Mouse (Mus musculus) WW6 (cell line): ENCODE results near the gene Col18a1.

Experiments
- DNase-seq: peaks from one replicate; pipeline ENCODE4 v3.0.0-alpha.2; 2013; ENCODE audit warnings: low read depth, low spot score

The Col18a1 gene

DNA sequence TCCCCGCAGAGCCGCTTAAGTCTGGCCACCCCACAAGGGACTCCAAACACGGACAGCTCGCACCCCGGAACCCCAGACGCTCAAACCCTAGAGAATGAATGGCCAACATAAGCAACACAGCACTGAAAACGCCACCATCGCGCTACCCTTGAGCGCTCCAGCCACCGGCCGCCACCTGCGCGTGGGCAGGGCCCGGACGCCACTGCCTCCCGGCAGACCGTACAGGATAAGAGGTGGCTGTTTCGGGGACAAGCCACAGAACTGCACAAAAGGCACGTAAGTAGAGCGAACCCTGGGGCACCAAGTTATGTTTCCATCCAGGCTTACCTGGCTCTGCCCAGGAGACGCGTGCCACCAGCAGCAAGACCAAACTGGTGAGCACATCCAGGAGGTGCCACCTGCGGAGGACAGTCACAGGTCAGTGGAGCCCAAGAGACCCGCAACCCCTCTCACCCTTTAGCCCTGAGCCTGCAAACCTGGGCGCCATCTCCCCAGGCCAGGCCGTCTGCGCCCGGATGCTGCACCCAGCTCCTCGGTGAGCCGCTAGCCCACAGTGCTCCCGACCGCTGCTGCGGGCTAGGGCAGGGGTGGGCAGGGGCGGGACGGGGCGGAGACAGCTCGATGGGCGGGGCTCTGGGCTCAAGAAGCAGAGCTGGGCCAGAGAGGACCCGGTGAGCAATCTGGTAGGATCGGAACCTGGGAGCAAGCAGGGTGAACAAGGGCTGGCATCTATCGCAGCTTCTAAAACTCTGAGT is at the start of gene Col18a1:
Gene Col18a1, minus strand, starts transcription at position 586 of the 755 bp plus-strand sequence.
- DNase-seq: peak; percentile 54

DNA sequence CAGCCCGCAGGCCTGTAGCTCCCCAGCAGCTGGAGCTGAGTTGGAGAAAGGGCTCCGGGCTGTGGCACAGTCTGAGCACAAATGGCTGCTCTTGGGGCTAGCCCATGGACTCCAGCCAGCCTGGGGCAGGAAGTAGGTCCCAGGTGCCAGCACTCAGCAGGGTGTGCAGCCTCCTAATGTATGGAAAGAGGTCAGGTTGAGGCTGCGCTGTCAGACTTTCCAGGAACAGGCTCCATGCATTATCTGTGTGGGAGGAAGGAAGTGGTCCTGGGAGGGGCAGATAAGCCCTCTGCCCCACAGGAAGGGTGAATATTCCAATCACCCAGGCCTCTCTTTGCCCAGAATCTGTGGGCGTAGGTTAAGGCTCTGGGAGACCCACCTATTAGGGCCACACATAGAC is 49.3 kb upstream of the Col18a1 start:
- no peak for DNase-seq

DNA sequence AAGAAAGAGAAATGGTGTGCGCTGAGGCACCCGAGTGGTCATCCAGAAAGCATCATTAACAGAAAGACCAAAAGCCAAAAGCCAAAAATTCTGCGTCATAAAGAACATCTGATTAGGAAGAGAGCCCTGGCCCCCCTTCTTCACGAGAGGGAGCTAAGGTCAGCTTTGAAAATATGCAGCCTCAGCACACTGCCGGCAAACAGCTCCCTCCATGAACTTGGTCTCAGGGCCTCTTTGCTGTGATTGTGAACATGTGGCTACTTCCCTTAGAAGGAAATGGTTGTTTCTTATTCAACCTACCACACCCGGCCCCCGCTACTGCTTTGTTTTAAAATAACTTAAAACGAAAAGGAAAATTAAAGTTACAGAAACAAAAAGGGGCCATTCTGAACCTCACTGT is 48.2 kb upstream of the Col18a1 start:
- no peak for DNase-seq

DNA sequence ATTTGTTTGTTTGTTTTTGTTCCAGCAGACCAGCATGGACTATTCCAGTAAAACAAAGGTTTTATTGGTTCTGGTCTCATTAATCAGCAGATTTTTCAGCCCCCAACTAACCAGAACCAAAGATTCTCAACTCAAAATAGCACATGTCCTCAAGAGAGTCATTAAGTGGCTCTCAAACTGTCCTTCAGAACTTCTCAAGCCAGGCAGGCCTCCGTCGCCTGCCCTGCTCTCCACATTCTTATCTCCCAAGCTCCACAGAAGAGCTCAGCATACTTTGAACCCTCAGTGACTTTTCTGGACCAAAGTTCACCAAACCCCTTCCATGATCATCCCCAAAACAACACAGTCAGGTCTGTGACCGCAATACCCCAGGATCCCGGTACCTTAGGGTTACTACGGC is 47.1 kb upstream of the Col18a1 start:
- no peak for DNase-seq

DNA sequence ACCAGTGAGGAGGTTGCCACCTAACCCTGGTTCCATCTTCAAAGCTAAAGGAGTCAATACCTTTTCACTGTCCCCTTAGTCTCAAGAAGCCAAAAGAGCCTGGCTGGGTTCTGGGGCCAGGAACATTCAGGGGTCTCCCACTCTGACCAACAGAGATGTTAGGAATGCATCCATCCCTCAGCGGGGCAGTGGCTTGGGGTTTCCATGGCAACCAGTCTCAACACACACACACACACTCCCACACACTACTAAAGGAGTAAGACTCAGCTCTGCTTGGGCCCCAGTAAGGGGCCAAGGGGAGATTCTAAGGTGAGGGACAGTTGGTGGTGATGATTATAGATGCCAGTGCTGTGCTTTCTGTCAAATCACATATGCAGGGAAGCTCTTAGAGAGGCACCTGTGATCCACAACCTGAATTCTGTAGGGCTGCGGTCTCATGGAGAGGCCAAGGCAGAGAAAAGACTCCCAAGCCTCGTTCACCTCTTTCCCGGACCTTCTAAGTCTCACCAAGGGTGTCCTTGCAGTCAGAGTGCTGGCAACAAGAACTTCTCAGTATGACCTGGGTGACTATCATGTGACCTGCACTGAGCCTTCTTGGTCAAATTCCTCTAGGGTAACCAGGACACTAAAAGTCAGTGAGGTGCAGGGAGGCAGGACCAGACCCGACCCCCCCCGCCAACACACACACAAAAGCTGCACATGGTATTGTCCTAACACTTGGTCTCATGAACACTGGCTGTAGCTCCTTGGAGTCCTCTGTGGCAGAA is 46.2 kb upstream of the Col18a1 start:
- DNase-seq: no peak

DNA sequence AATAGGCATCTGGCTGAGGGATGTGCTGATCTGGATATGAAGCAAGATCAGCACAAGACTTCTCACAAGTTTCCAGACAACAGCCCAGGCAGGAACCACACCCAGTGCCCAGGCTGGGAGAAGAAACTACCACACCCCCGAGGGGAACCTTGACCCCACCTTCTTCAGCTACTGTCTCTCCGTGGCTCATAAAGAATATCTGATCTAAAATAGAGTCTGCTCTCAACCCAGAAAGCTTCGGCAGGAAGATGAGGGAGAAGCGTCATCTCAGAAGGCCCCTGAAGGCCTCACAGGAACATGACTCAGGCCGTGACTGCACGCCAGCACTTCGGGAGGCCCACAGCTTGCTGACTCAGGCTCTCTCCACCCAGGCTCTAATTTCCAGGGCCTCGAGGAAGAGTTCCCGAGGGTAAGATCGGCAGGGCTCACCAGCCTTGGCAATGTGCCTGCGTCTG is 44.8 kb upstream of the Col18a1 start:
- no peak for DNase-seq

DNA sequence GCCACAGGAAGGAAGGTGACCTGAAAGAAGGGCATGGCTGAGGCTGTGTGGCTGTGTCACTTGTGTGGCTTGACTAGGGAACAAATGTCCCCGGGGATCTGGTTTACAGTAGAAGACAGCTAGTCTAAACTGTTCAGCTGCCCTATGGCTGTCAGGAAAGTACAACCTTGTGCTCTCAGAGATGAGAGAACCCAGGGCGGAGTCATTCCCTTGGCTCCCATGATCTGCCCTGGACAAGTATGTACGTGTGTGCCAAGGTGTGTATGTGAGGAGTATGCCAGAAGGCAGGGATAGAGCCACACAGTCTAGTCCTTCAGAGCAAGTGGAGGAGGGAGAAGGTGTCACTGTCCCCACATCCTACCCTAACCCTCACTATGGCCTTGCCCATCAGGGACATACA is 44.3 kb upstream of the Col18a1 start:
- no peak for DNase-seq

DNA sequence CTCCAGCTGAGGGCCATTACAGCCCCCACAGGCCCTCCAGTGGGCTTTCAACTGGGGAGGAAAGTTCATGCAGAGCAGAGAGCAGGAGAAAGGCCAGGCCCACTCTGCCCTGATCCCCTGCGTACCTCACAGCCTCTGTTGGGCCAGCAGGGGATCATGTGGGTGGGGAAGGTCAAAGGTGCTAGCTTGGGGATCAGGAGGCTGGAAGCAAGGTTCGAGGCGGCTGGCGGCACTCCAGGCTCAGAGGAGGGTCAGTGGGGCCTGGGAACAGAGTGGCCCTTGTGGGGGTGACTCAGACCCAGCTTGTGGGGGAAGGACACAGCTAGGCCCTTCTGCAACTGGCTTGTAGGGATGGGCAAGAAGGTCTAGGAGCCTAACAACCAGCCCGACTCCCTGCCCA is 42.9 kb upstream of the Col18a1 start:
- DNase-seq: no peak

DNA sequence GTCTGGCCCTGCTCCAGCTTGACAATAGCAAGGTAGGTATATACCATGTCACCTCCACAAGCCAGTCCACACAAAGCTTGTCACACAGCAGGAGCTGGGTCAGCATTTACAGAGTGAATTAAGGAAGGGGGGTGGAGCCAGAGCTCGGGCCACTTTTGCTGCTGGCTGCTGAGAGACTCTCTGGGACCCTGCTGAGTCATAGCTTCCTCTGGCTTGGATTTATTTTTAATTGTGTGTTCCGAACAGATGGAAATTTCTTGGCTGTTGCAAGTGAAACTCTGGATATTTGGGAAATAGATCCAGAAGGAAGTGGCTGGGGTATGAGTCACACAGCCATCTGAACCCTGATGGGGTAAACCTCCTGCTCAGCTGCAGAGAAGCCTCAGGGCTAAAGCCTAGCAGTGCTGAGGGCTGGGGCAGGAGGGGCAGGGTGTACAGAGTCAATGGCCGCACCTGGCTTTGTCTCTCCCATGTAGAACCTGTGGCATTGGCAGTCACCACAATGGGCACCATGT is 40.3 kb upstream of the Col18a1 start:
- no peak for DNase-seq

DNA sequence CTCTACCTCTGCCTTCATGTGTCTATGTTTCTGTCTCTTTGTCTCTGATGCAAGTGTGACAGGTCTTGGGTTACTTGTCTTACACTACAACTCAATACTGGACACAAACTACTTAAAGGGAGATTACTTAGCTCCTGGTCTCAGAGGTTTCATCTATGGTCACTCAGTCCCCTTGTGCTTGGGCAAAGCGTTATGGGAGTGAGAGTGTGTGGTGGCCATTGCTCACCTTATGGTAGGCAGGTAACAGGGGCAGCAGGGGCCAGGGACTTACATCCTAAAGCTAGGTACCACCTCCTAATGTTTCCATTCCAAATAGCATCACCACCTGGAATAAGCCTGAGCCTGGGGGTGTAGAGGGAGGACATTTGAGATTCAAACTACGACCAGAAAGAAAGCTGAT is 39.8 kb upstream of the Col18a1 start:
- no peak for DNase-seq

DNA sequence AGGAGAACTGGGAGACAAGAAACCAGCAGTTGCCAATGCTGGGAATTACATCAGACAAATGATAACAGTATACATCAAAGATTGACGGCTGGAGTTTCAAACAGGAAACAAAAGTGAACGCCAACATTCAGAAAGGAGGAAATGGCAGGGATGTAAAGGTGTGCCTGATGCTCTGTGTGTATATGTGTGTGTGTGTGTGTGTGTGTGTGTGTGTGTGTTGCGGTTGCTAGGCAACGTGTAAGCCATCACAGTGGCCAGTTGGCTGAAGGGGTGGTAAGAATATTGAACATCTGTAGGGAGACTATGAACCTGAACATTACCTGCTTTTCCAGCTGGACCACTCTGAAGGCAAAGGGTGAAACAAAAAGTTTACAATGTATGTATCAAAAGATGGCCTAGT is 37.6 kb upstream of the Col18a1 start:
- DNase-seq: no peak

DNA sequence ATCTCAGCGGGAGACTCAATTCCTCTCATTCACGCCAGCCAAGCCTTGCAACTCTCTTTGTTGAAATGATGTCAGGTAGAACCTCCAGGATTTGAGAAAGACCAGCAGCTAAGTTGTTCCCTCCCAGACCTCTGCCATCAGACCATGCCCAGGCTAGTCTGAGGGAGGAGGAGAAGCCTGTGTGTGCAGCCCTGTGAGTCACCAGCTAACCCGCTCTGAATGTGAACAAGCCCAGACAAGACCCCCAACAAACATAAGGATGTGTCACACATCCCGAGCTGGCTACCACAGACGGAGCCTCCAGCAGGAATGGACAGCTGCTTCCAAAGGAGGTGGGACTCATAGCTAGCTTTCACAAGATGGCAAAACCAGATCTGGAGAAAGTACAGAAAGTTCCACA is 35.6 kb upstream of the Col18a1 start:
- no peak for DNase-seq

DNA sequence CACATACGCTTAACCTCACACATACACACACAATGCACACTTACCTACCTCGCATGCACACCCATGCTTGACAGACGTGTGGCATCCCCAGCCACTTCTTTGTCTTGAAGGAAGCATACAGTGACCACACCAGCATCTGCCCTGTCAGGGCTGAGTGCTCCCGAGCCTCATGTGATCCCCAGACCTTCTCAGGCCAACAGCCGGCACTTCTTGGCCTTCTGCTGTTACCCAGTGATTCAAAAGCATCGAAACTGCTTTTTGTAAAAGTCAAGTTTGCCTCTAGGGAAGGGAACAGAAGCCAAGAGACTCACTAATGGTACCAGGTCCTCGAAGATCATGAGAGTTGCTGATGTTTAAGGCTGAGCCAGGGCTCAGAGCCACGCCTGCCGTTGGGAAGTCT is 33.9 kb upstream of the Col18a1 start:
- no peak for DNase-seq

DNA sequence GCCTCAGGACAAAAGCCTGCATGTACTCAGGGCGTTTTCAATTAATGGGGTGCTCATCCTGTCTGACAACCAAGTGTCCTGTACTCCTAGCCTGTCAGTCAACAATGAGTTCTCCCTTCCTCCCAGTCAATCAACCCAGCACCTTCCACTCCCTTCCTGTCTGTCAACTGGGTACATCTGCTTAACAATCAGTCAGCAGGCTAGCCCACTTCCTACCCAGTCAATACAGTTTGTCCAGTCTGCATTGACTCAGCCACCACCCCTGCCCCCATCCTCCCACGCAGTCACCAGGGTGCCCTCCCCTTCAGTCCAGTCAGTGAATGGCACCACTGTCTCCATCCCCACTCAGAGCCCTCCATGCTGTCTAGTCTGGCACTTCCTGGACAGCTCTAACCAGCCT is 32.9 kb upstream of the Col18a1 start:
- DNase-seq: no peak

DNA sequence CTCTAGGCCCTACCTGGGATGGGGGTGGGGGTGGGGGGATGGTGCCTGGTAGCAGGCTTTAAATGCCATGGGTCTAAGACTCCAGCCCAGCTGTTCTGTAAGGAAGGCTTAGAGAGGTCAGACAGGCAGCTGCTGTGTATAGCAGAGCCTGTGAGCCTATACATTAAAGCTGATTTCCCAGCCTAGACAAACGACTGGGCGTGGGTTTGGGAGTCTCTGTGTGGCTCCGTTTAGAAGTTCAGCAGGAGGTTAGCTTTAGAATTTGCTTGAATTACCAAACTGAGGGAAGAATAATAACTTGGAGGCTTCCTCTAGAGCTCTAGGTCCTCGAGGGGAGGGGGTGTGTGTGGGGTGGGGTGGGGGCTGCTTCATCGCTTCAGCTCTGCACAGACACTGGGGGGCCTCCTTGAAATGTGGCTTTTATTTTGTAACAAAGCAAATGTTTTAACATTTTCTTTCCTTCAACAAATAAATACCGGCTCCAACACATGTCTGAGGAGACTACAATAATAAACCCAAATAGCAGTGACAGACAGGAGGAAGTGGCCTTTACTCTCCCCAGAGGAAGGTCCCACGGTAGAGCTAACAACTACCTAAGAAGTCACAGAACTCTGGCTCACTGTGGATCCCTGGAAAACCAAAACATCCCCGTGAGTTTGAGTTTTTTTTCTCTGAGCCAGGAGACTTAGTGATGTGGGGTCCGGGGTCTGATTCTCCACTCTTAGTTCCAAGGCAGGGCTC is 31.3 kb upstream of the Col18a1 start:
- no peak for DNase-seq

DNA sequence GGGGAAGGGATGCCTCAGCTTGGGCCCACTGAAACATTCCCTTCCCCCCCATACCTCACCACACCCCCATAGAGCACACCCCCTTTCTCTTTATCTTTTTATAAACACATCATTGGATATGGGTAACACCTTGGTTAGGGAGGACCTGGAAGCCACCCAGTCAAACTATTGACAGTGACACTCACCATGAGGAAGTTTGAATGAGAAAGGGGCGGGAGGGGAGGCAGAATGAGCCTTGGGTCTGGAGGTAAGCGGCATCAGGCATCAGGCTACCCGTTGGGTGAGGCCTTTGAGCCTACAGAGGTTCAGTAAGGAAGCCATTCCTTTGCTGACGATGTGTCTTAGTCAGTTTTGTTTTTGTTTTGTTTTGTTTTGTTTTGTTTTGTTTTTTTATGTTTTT is 30.3 kb upstream of the Col18a1 start:
- no peak for DNase-seq

DNA sequence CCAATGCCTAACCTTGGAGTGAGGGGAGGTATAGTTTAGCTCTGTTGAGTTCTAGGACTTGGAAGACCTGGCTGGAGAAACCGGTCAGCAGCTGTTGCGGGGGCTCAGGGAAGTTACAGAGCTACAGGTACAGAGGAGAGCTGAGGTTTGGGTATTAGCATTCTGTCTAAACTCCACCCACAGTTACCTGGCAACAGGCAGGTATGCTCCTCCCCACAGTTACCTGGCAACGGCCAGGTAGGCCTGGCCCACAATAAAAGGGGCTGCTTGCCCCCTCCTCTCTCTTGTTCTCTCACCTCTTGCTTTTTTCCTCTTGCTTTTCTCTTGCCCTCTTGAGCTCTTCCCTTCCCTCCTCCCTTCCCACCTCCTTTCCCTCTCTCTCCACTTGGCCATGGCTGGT is 29.8 kb upstream of the Col18a1 start:
- DNase-seq: no peak

DNA sequence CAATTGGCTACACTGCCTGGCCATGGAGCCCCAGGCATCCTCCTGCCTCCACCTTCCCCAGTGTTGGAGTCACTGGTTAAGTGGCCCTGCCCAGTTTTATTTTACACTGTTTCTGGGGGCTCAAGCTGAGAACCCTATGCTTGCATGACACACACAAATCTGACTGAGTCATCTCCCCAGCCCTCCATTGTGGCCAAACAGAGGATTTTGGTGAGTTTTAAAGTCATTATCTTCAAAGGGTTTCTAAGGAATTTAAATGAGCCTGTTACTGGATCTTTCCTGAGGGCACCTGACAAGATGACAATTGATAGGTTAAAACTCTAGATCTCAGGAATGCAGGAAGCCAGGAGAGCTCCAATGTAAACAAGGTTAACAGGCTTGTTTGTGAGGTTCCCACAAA is 27.1 kb upstream of the Col18a1 start:
- DNase-seq: no peak

DNA sequence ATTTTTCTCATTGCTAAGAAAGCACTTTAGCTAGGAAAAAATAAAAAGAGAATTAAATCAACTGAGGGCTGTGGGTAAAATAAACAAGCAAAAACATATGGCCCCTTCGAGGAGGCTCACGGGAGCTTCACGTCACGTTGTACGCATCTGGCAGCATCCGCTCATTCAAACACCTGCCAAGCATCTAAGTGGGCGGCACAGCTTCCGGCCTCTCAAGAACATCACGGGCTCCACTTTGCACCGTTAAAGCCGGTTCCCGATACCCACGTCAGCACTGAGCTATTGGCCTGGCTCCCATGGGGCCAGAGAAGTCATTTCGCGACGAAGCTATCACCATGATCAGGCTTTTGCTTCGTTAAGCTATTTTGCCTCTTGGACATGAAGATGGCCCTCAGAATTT is 26.4 kb upstream of the Col18a1 start:
- DNase-seq: no peak

DNA sequence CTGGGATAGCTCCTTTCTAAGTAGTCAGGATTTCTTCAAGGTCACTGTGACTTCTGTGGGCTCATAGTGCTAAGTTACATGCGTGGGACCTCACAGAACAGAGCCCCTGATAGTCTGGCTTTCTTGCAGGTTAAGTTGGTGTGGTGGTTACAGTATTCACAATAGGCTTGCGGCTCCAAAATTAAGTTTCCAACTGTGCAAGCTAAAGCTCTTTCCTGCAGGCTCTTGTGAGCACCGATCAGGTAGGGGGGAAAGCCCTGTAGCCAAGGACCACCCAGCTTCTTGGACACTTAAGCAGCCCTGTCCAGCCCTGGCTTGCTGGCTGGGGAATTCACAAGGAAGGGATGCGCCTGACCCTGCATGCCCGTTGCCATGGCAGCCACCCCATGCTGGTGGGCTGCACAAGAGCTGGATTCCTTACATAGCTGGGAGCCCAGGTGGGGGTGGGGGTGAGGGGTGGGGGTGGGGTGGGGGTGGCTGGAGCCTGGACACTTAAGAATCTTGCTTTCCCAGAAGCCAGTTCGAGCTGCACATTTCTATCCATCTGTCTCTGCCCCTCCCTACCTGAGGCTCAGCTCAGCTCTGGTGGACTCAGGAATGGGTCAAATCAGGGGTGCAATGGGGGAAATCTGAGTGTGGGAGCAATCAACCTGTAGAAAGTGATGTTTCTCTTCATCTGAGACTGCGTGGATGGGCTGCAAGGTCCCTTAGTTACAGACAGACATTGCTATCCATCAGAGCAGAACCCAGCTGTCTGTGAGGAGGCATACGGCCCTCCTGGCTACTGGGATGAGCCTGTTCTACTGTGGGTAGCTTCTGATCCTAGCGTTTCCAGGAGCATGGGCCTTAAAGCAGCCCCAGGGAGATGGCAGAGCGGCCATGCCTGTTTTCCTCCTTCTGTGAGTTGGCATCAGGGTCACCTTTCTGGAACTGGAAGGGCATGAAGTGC is 24.9 kb upstream of the Col18a1 start:
- no peak for DNase-seq

DNA sequence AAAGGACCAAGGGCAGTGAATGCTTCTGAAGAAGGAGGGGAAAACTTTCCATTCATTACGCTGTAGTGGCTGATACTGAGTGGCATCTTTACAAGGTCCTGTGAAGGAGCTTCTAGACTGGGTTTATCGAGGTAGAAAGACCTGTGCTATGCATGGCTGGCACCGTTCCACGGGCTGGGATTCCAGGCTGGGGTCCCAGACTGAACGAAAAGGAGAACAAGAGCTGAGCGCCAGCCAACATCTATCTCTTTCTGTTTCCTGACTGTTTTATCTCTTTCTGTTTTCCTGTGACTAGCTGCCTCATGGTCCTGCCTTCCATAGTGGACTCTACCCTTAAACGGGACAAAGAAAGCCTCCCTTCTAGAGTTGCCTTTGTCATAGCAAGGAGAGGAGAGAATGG is 21.1 kb upstream of the Col18a1 start:
- DNase-seq: no peak
